In the genomic region with DNA sequence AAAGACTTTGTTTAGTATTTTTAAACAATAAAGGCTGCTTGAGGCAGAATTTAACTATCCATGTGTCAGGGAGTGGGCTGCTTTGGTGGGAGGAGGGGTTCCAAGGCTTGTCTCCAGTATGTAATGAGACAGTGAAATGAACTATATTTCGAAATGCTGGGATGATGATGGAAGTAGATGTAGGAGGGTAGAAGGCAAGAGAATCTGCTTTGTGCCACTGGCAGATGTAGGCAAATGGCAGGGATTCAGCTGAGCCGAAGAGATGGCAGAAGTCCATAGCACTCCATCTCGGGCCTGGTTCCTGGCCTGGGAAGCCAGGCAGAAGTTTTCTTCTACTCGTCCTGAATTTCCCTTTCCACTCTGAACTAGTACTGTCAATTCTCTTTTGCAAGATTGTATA, we compare ENCODE assay signal across 14 mouse cellular contexts.
DNase-seq lines count a peak whose midpoint lies in the region; ATAC-seq and TF ChIP-seq lines count a peak whose summit lies in the region.
"Had no signal": no experiment of that assay in that cellular context is flagged by ENCODE, and none has a peak within 500 bp of the region (broad histone marks: within the 10 kb centered on the region; RNA-seq: fewer than 3 reads in every experiment).

No protein-coding gene starts in this region.

- no peaks in the 10 kb centered on the region for H3K9me3 ChIP-seq in forebrain, postnatal 0 days (ENCODE audit: low read length)
- H3K9me3 ChIP-seq in forebrain, embryonic 16.5 days (ENCODE audit: control insufficient read depth, low read length) = no peaks in the 10 kb centered on the region
- no peaks in the 10 kb centered on the region for H3K9me3 ChIP-seq in midbrain, embryonic 16.5 days (replicated peaks; ENCODE audit: control insufficient read depth, low read length, poor library complexity, severe bottlenecking)
- H3K9me3 ChIP-seq: heart, embryonic 10.5 days; lung, embryonic 15.5 days had no signal

- DNase-seq in forebrain, postnatal 0 days = peak; percentile 46
- peak; percentile 71 to 80 for DNase-seq in layer of hippocampus, adult 8-10 months (ENCODE audit: low spot score in 2 of 2)
- DNase-seq in left cerebral cortex, postnatal 25 days (ENCODE audit: low spot score in 2 of 2) = peak; percentile 19 to 88
- no peak for DNase-seq in urinary bladder, postnatal 36 days (ENCODE audit: low spot score in 2 of 2)
- no peak for DNase-seq in gastrocnemius, postnatal 4 days (ENCODE audit: low spot score in 2 of 2)
- no peak for DNase-seq in urinary bladder, adult 2 months (ENCODE audit: low spot score)
- DNase-seq: adrenal gland, postnatal 10 days; gastrocnemius, adult 2 months; kidney, postnatal 4 days; thymus, adult 18-20 months had no signal

- ATAC-seq in forebrain, postnatal 0 days = peak; percentile 12; the same call in 1 of the 2 replicates
- no peak for ATAC-seq in forebrain, embryonic 16.5 days
- no peak for ATAC-seq in midbrain, embryonic 16.5 days

- no peaks in the 10 kb centered on the region for H3K36me3 ChIP-seq in forebrain, postnatal 0 days (ENCODE audit: insufficient read depth)
- no peaks in the 10 kb centered on the region for H3K36me3 ChIP-seq in forebrain, embryonic 16.5 days (ENCODE audit: control insufficient read depth, insufficient read depth)
- no peaks in the 10 kb centered on the region for H3K36me3 ChIP-seq in midbrain, embryonic 16.5 days (ENCODE audit: control insufficient read depth, insufficient read depth, low read length)
- H3K36me3 ChIP-seq: heart, embryonic 10.5 days; lung, embryonic 15.5 days had no signal

- no peak overlapping the region for H3K27ac ChIP-seq in forebrain, postnatal 0 days (ENCODE audit: low read depth, low read length)
- H3K27ac ChIP-seq in forebrain, embryonic 16.5 days (ENCODE audit: low read length) = no peak overlapping the region
- H3K27ac ChIP-seq in midbrain, embryonic 16.5 days (ENCODE audit: low read length) = no peak overlapping the region
- H3K27ac ChIP-seq: gastrocnemius, adult 2 months; heart, embryonic 10.5 days; lung, embryonic 15.5 days had no signal

- H3K4me2 ChIP-seq in forebrain, postnatal 0 days (ENCODE audit: low read depth) = no peak overlapping the region
- no peak overlapping the region for H3K4me2 ChIP-seq in forebrain, embryonic 16.5 days (ENCODE audit: low read length)
- H3K4me2 ChIP-seq in midbrain, embryonic 16.5 days (ENCODE audit: low read length) = no peak overlapping the region
- H3K4me2 ChIP-seq: lung, embryonic 15.5 days had no signal

- H3K27me3 ChIP-seq in forebrain, postnatal 0 days (ENCODE audit: insufficient read depth, low read length) = no peaks in the 10 kb centered on the region
- no peaks in the 10 kb centered on the region for H3K27me3 ChIP-seq in forebrain, embryonic 16.5 days (replicated peaks; ENCODE audit: control insufficient read depth, insufficient read depth, low read length)
- H3K27me3 ChIP-seq in midbrain, embryonic 16.5 days (ENCODE audit: control insufficient read depth, insufficient read depth, low read depth, low read length) = no peaks in the 10 kb centered on the region
- H3K27me3 ChIP-seq: lung, embryonic 15.5 days had no signal

- WGBS in forebrain, postnatal 0 days = 66% methylated on average over 4 of the region's 4 CpGs
- WGBS in forebrain, embryonic 16.5 days = 67% methylated on average over 4 of the region's 4 CpGs
- WGBS in midbrain, embryonic 16.5 days = 91% methylated on average over 4 of the region's 4 CpGs

- no peak overlapping the region for H3K4me3 ChIP-seq in forebrain, postnatal 0 days (ENCODE audit: low read depth, low read length)
- no peak overlapping the region for H3K4me3 ChIP-seq in forebrain, embryonic 16.5 days (replicated peaks; ENCODE audit: low read length)
- H3K4me3 ChIP-seq in midbrain, embryonic 16.5 days (ENCODE audit: low read depth, low read length) = no peak overlapping the region
- H3K4me3 ChIP-seq: gastrocnemius, adult 2 months; heart, embryonic 10.5 days; lung, embryonic 15.5 days had no signal

- H3K9ac ChIP-seq in forebrain, postnatal 0 days = no peak overlapping the region
- H3K9ac ChIP-seq in forebrain, embryonic 16.5 days (replicated peaks; ENCODE audit: low read depth, low read length) = no peak overlapping the region
- no peak overlapping the region for H3K9ac ChIP-seq in midbrain, embryonic 16.5 days (ENCODE audit: low read depth, low read length)
- H3K9ac ChIP-seq: lung, embryonic 15.5 days had no signal

- intact Hi-C loops in left cerebral cortex, postnatal 25 days (cut with DNase I) = no loop called here

- no peak for TF ChIP-seq CTCF in forebrain, postnatal 0 days (IDR thresholded peaks at IDR 0.05; ENCODE audit: low read depth)

- no peaks in the 10 kb centered on the region for H3K4me1 ChIP-seq in forebrain, postnatal 0 days (ENCODE audit: insufficient read depth)
- no peaks in the 10 kb centered on the region for H3K4me1 ChIP-seq in forebrain, embryonic 16.5 days (replicated peaks; ENCODE audit: control insufficient read depth, insufficient read depth, low read length)
- H3K4me1 ChIP-seq in midbrain, embryonic 16.5 days (ENCODE audit: control insufficient read depth, insufficient read depth, low read length) = no peaks in the 10 kb centered on the region
- H3K4me1 ChIP-seq: heart, embryonic 10.5 days; lung, embryonic 15.5 days had no signal

Comparison
In these comparisons a context has a peak if more than half of its experiments do, and no peak if none do; other contexts are left out.
1. DNase-seq: peak in forebrain, postnatal 0 days (single experiment), layer of hippocampus, adult 8-10 months (2 of 2) and left cerebral cortex, postnatal 25 days (2 of 2); none in urinary bladder, postnatal 36 days (0 of 2), gastrocnemius, postnatal 4 days (0 of 2) and urinary bladder, adult 2 months (single experiment).